Mouse (Mus musculus) liver, embryonic 15.5 days (tissue): ENCODE measurements at regions not wholly inside any gene's neighbourhood (a gene's known extent, or its start where the extent isn't known, plus 50 kb on each side); places are given as distances from the start of the nearest gene placed in this dataset.

Experiments
- ATAC-seq: fragments of 200-750 bp; cut with Nextera tagmentation; 2 replicates; pipeline ENCODE4 v1.8.0; 2017; ENCODE audit warnings: moderate number of reproducible peaks, mild to moderate bottlenecking, moderate library complexity; ENCODE audit not compliant: insufficient read depth
- H3K27ac ChIP-seq: fragments of 300-500 bp; sonication (generic); replicated peaks from 2 replicates; pipeline ENCODE4 v1.5.1; 2015; ENCODE audit warnings: mild to moderate bottlenecking, inconsistent platforms
- H3K27me3 ChIP-seq: fragments of 300-500 bp; sonication (generic); 2 replicates; pipeline ENCODE4 v1.6.1; 2015; ENCODE audit warnings: mild to moderate bottlenecking, inconsistent platforms
- H3K36me3 ChIP-seq: fragments of 300-500 bp; sonication (generic); replicated peaks from 2 replicates; pipeline ENCODE4 v1.6.1; 2015; ENCODE audit warnings: moderate library complexity, mild to moderate bottlenecking, inconsistent platforms
- H3K4me1 ChIP-seq: fragments of 300-500 bp; sonication (generic); replicated peaks from 2 replicates; pipeline ENCODE4 v1.6.1; 2015; ENCODE audit warnings: inconsistent platforms
- H3K4me2 ChIP-seq: fragments of 300-500 bp; sonication (generic); 2 replicates; pipeline ENCODE4 v1.6.1; 2015; ENCODE audit warnings: moderate library complexity, mild to moderate bottlenecking, inconsistent platforms
- H3K4me3 ChIP-seq: fragments of 300-500 bp; sonication (generic); replicated peaks from 2 replicates; pipeline ENCODE4 v1.5.1; 2015; ENCODE audit warnings: mild to moderate bottlenecking, inconsistent platforms
- H3K9ac ChIP-seq: fragments of 300-500 bp; sonication (generic); 2 replicates; pipeline ENCODE4 v1.6.1; 2015; ENCODE audit warnings: moderate library complexity, mild to moderate bottlenecking, inconsistent platforms
- H3K9me3 ChIP-seq: fragments of 300-500 bp; sonication (generic); replicated peaks from 2 replicates; pipeline ENCODE4 v1.6.1; 2016; ENCODE audit warnings: inconsistent platforms
- WGBS: fragments of 180-500 bp; shearing (Covaris S2); methylation state at CpG from one replicate; pipeline ENCODE4 v1.1.7; 2015; ENCODE audit warnings: mixed read lengths; ENCODE audit not compliant: insufficient replicate concordance; 5-methylcytosine and 5-hydroxymethylcytosine counted together

DNA sequence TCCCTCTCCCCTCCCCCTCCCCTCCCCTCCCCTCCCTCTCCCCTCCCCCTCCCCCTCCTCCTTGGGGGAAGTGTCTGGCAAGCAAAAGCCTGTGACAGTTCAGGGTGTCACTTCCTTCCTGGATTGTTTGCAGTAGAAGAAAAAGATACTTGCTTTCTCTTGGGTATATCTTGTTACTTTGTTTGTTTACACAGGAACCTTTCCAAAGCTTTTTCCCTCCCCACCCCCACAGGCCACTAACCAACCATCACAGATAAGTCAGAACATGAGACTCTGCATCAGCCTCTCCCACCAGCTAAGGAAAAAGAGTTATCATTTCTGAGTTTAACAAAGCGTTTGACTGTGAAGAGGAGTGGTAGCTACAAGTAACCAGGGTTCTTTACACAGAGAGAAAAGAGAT lies 95.5 kb upstream of the Ado start:
- H3K4me1 ChIP-seq: peaks cover 10% of the 10 kb centered on the region
- 5% methylated on average over 1 of the region's 1 CpGs for WGBS
- 0 out of 2 replicates have a peak overlapping the region, but pooled peaks have one; percentile 6 for H3K27ac ChIP-seq
- no peak for ATAC-seq
- no peaks in the 10 kb centered on the region for H3K36me3 ChIP-seq
- no peak overlapping the region for H3K4me3 ChIP-seq
- H3K9me3 ChIP-seq: no peaks in the 10 kb centered on the region
- no peak overlapping the region for H3K4me2 ChIP-seq
- H3K27me3 ChIP-seq: no peaks in the 10 kb centered on the region; the same call in 1 of the 2 replicates
- H3K9ac ChIP-seq: no peak overlapping the region

DNA sequence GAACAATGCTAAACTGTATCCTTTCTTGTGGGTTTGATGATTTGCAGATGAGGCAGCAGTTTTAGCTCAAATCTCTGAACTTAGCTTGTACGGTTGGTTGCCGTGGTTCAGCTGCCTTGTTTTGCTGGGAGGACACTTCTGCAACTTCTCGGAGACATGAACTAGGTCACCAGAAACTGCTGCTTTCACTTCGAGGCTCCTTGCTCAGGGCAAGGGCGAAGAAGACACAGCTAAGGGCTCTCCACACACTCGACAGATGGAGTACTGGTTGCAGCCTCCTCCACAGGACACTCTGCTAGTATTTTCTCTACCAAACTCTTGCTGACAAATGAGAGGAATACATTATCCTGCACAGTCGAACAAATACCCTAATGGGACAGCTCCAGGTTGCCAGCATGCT lies 94.9 kb upstream of the Ado start:
- no peak overlapping the region for H3K4me2 ChIP-seq
- 17% methylated on average over 7 of the region's 7 CpGs for WGBS
- H3K9ac ChIP-seq: no peak overlapping the region
- no peak overlapping the region for H3K4me3 ChIP-seq
- no peaks in the 10 kb centered on the region; the same call in 1 of the 2 replicates for H3K27me3 ChIP-seq
- no peaks in the 10 kb centered on the region for H3K9me3 ChIP-seq
- ATAC-seq: no peak
- H3K36me3 ChIP-seq: no peaks in the 10 kb centered on the region
- H3K4me1 ChIP-seq: peaks cover 10% of the 10 kb centered on the region
- H3K27ac ChIP-seq: no peak overlapping the region

DNA sequence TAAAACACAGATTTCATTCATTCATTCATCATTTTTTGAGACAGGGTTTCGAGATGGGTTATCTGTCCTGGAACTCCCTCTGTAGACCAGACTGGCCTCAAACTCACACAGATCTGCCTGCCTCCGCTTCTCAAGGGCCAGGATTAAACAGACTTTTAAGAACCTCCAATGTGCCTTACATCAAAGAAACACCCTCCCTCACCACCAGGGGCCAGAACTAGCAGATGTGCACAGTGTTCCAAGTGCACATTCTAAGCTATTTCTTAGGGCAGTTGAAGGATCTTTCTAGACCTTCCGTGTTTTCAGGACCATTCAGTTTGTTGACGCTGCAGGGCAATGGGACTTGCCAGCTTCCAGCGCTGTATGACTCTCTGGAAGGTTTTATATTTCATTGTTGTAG lies 88.6 kb upstream of the Ado start:
- no peak overlapping the region for H3K27ac ChIP-seq
- no peaks in the 10 kb centered on the region for H3K36me3 ChIP-seq
- H3K9me3 ChIP-seq: no peaks in the 10 kb centered on the region
- no peak overlapping the region for H3K4me3 ChIP-seq
- ATAC-seq: no peak
- H3K9ac ChIP-seq: no peak overlapping the region
- 50% methylated on average over 5 of the region's 5 CpGs for WGBS
- no peaks in the 10 kb centered on the region; the same call in 1 of the 2 replicates for H3K4me1 ChIP-seq
- H3K27me3 ChIP-seq: no peaks in the 10 kb centered on the region
- no peak overlapping the region for H3K4me2 ChIP-seq

DNA sequence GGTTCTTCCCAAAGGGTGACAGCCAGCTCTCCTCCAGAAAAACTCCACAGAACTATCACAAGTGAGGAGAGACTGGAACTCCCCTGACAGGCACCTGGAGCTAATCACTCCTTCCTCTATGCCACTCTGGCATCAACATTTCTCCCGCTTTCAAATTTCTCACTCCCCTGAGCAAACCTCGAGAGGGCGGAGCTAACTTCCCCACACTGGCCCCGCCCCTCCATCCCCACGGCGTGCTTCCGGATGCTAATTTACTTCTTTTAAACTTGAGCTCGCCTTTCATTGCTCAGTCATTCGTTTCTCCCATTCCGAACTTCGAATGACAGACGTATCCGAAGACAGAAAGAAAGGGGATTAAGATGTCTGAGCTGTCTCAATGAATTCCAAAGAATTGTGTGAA lies 87.8 kb upstream of the Ado start:
- Histone ChIP-seq H3K27ac (no peak overlapping the region), H3K36me3 (no peaks in the 10 kb centered on the region), H3K9me3 (no peaks in the 10 kb centered on the region), H3K27me3 (no peaks in the 10 kb centered on the region), H3K9ac (no peak overlapping the region), H3K4me1 (no peaks in the 10 kb centered on the region; the same call in 1 of the 2 replicates), H3K4me2 (peak overlapping the region; percentile 47), H3K4me3 (no peak overlapping the region)
- ATAC-seq: no peak
- 2% methylated on average over 13 of the region's 13 CpGs for WGBS

DNA sequence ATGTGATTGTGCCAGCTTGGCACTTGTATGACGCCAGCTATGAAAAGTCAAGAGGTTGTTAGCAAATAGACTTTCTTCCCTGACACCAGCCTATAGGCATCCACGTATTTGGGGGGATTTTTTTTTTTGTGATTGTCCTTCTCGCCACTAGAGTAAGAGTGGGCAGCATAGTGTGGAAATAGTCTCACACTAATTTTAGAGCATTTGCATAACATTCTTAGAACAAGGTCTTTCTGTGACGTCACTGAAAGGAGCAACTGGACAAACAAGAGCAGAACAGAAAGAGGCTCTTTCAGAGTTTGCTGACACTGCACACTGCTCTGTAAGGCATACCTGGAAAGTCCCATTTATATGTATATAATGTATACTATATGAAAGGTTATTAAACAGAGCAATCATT lies 86.0 kb upstream of the Ado start:
- H3K36me3 ChIP-seq: no peaks in the 10 kb centered on the region
- no peaks in the 10 kb centered on the region for H3K27me3 ChIP-seq
- no peak overlapping the region for H3K9ac ChIP-seq
- H3K4me3 ChIP-seq: no peak overlapping the region
- H3K4me2 ChIP-seq: no peak overlapping the region
- 61% methylated on average over 4 of the region's 4 CpGs for WGBS
- no peak overlapping the region for H3K27ac ChIP-seq
- H3K4me1 ChIP-seq: no peaks in the 10 kb centered on the region; the same call in 1 of the 2 replicates
- H3K9me3 ChIP-seq: no peaks in the 10 kb centered on the region
- no peak for ATAC-seq

DNA sequence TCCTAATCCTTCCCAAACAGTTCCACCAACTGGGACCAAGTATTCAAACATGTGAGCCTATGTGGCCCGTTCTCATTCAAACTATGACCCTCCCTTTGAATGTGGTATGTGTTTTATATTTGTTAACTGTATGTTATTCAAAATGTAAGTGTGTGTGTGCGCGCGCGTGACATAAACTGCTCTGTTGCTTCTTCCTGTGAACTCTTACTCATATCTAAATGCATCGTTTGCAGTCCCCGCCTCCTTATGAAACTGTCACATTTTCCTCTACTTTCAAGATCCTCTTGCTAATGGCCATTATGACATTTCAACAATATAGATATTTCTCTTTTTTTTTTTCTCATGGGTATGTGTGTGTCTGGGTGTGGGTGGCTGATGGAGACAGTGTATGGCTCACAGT lies 84.3 kb upstream of the Ado start:
- ATAC-seq: no peak
- no peaks in the 10 kb centered on the region for H3K27me3 ChIP-seq
- no peak overlapping the region for H3K4me2 ChIP-seq
- no peak overlapping the region for H3K9ac ChIP-seq
- no peaks in the 10 kb centered on the region; the same call in 1 of the 2 replicates for H3K4me1 ChIP-seq
- H3K27ac ChIP-seq: no peak overlapping the region
- no peak overlapping the region for H3K4me3 ChIP-seq
- no peaks in the 10 kb centered on the region for H3K9me3 ChIP-seq
- no peaks in the 10 kb centered on the region for H3K36me3 ChIP-seq
- 88% methylated on average over 7 of the region's 7 CpGs for WGBS

DNA sequence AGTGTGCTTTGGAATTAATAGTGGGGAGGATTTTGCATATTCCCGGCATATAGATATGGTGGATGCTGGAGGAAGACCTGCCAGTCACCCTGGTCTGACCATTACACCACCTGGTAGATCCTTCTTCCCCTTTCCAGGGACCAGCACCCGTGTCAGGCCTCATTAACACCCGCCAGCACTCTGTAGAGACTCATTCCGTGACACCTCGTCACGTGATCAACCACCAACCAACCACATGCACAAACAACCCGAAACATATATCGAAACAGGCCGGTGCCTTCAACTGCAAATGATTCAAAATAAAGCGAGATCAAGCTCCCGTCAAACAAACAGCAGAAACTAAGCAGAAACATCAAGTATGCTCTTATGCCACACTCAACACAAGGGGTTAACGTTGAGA lies 74.6 kb upstream of the Ado start:
- 67% methylated on average over 12 of the region's 12 CpGs for WGBS
- H3K9ac ChIP-seq: no peak overlapping the region
- no peak for ATAC-seq
- H3K4me1 ChIP-seq: no peaks in the 10 kb centered on the region
- H3K36me3 ChIP-seq: no peaks in the 10 kb centered on the region
- H3K4me2 ChIP-seq: no peak overlapping the region
- no peaks in the 10 kb centered on the region for H3K9me3 ChIP-seq
- H3K27me3 ChIP-seq: no peaks in the 10 kb centered on the region
- H3K27ac ChIP-seq: no peak overlapping the region
- no peak overlapping the region for H3K4me3 ChIP-seq

DNA sequence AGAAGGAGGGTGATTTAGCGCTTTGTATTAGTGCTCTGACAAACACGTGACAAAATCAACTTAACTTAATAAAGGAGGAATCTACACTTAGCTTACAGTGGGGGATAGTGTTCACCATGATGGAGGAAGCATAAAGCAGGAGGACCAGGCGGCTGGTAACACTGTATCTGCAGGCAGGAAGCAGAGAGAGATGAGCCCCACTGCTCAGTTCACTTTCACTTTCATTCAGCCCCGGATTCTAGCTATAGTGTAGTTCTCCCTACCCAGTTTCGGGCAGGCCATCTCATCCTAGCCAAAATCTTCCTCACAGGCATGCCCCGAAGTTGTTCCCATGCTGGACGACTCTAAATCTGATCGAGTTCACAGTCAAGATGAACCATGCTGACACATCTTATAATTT lies 71.3 kb upstream of the Ado start:
- Histone ChIP-seq H3K27ac (no peak overlapping the region), H3K4me1 (no peaks in the 10 kb centered on the region), H3K27me3 (no peaks in the 10 kb centered on the region), H3K9me3 (no peaks in the 10 kb centered on the region), H3K4me2 (no peak overlapping the region), H3K4me3 (no peak overlapping the region), H3K36me3 (no peaks in the 10 kb centered on the region), H3K9ac (no peak overlapping the region)
- ATAC-seq: no peak
- 52% methylated on average over 8 of the region's 8 CpGs for WGBS

DNA sequence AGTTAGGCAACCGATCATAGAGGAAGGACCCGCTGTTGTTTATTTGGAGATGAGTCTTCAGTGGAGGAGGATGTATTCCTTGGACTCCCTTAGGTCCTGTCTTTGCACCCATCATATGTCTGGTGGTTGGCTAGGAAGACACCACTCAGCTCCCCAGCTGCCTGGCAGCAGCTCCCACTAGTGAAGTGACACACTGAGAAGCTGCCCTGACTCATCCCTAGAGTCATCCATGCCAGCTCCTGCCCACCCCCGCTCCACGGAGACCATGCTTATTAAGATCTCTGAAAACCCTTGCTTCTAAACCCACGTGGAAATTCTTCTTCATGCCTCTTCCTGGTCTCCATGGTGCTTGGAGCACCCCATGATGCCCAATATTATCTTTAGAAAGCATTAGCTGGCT lies 69.4 kb upstream of the Ado start:
- Histone ChIP-seq H3K4me1 (no peaks in the 10 kb centered on the region), H3K27me3 (no peaks in the 10 kb centered on the region), H3K9ac (no peak overlapping the region), H3K27ac (no peak overlapping the region), H3K4me2 (no peak overlapping the region), H3K4me3 (no peak overlapping the region), H3K9me3 (no peaks in the 10 kb centered on the region), H3K36me3 (no peaks in the 10 kb centered on the region)
- WGBS: 67% methylated on average over 5 of the region's 5 CpGs
- no peak for ATAC-seq

DNA sequence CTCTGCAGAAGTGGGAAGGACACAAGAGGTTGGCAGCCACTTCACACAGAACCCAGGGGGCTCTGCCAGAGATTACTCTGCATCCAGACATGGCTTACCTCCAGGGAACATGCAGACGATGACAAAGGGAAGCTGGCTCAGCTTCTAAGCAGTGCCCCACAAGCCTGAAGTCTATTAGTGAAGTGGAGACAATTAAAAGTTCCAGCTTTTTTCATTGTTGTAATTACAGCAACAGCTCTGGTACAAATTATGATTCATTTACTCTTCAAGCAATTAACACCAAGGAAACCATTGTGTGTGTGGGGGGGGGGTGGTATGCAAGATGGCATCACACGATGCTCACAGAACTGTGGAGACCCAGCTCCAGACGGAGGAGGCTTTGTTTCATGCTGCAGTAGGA lies 66.3 kb upstream of the Ado start:
- Histone ChIP-seq H3K36me3 (no peaks in the 10 kb centered on the region), H3K4me3 (no peak overlapping the region), H3K27me3 (no peaks in the 10 kb centered on the region), H3K4me1 (no peaks in the 10 kb centered on the region), H3K9ac (no peak overlapping the region), H3K9me3 (no peaks in the 10 kb centered on the region), H3K4me2 (no peak overlapping the region), H3K27ac (no peak overlapping the region)
- WGBS: 58% methylated on average over 3 of the region's 3 CpGs
- no peak for ATAC-seq

DNA sequence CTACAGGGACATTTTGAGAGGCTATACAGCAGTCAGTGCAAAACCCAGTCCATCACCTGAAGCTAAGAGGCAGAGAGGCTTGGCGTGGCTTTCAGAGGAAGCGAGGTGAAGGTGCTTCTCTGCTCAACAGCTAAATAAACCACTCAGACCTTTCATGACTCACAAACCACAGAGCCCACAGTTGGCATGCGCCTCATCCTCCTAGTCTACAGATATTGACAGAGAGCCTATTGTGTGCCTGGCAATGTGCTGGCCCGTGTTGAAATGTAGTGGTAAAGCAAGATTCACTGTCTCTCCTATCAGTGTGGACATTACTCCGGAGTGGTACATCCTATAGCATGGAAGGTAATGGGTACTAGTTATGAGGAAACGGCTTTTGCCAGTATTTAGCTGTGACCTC lies 61.9 kb upstream of the Ado start:
- 35% methylated on average over 6 of the region's 6 CpGs for WGBS
- ATAC-seq: no peak

DNA sequence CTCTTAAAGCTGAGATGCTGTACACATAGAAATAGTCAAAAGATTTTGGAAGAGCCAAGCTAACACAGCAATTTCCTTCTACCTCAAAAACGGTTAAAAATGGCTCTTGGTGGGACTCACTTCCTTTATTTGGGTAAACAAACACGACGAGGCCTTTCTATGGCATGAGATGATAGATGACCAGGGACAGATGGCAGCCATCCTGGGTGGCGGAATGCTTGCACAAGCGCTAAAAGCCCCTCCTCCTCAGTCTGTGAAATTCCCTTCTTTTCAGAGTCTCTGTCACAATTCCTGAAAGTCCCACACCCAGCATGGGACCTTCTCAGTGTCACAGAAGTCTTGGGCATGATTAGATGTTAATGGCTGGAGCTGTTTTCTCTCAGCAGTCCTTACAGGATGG lies 59.3 kb upstream of the Ado start:
- no peaks in the 10 kb centered on the region for H3K9me3 ChIP-seq
- ATAC-seq: no peak
- WGBS: 18% methylated on average over 5 of the region's 5 CpGs
- H3K9ac ChIP-seq: no peak overlapping the region
- no peaks in the 10 kb centered on the region for H3K4me1 ChIP-seq
- no peak overlapping the region for H3K4me2 ChIP-seq
- H3K4me3 ChIP-seq: no peak overlapping the region
- no peaks in the 10 kb centered on the region for H3K27me3 ChIP-seq
- H3K27ac ChIP-seq: no peak overlapping the region
- H3K36me3 ChIP-seq: no peaks in the 10 kb centered on the region

More for the DNA sequence above, 61.9 kb upstream of the Ado start:
- Histone ChIP-seq H3K27ac (no peak overlapping the region), H3K9ac (no peak overlapping the region), H3K36me3 (no peaks in the 10 kb centered on the region), H3K4me1 (no peaks in the 10 kb centered on the region), H3K27me3 (no peaks in the 10 kb centered on the region), H3K4me2 (no peak overlapping the region), H3K4me3 (no peak overlapping the region), H3K9me3 (no peaks in the 10 kb centered on the region)
